Mouse (Mus musculus) midbrain, embryonic 14.5 days (tissue): Measurements from ENCODE around the gene Olfr1373. TPM values are rescaled to one million over a fixed set of nuclear protein-coding genes. Genes with fewer than 3 reads are reported as not detected.
"Not testable (repeated sequence)": the region's sequence is repeated elsewhere in the genome, so short reads cannot be mapped to it uniquely, and the experiment has no call there.

Experiments used
- ATAC-seq: fragments of 200-750 bp; cut with Nextera tagmentation; 2 replicates; pipeline ENCODE4 v1.8.0; 2017; ENCODE audit warnings: moderate number of reproducible peaks, moderate library complexity; ENCODE audit not compliant: low FRiP score, low TSS enrichment
- DNase-seq: peaks from one replicate; pipeline ENCODE4 v3.0.0-alpha.2; 2015
- H3K27ac ChIP-seq: fragments of 300-500 bp; sonication (generic); replicated peaks from 2 replicates; pipeline ENCODE4 v1.5.1; 2014; ENCODE audit warnings: mild to moderate bottlenecking, low read depth, low read length, moderate library complexity
- H3K27me3 ChIP-seq: fragments of 300-500 bp; sonication (generic); 2 replicates; pipeline ENCODE4 v1.6.1; 2014; ENCODE audit warnings: low read length, control low read depth, mixed read lengths; ENCODE audit not compliant: control insufficient read depth, insufficient read depth
- H3K36me3 ChIP-seq: fragments of 300-500 bp; sonication (generic); 2 replicates; pipeline ENCODE4 v1.6.1; 2014; ENCODE audit warnings: low read length, control low read depth; ENCODE audit not compliant: control insufficient read depth, insufficient read depth
- H3K4me1 ChIP-seq: fragments of 300-500 bp; sonication (generic); 2 replicates; pipeline ENCODE4 v1.6.1; 2014; ENCODE audit warnings: mild to moderate bottlenecking, antibody characterized with exemption, low read length, control low read depth; ENCODE audit not compliant: control insufficient read depth, insufficient read depth
- H3K4me2 ChIP-seq: fragments of 300-500 bp; sonication (generic); 2 replicates; pipeline ENCODE4 v1.6.1; 2014; ENCODE audit warnings: mild to moderate bottlenecking, low read length, moderate library complexity
- H3K4me3 ChIP-seq: fragments of 300-500 bp; sonication (generic); replicated peaks from 2 replicates; pipeline ENCODE4 v1.5.1; 2014; ENCODE audit warnings: low read depth, low read length
- H3K9ac ChIP-seq: fragments of 300-500 bp; sonication (generic); replicated peaks from 2 replicates; pipeline ENCODE4 v1.6.1; 2014; ENCODE audit warnings: mild to moderate bottlenecking, low read length, moderate library complexity
- H3K9me3 ChIP-seq: fragments of 300-500 bp; sonication (generic); 2 replicates; pipeline ENCODE4 v1.6.1; 2016; ENCODE audit warnings: low read length, control low read depth, mixed read lengths; ENCODE audit not compliant: control insufficient read depth
- WGBS: fragments of 180-500 bp; shearing (Covaris S2); extraction: QIAGEN DNeasy Blood & Tissue Kit; methylation state at CpG from one replicate; pipeline ENCODE4 v1.1.7; 2014; 5-methylcytosine and 5-hydroxymethylcytosine counted together
- polyA plus RNA-seq: library from polyadenylated mRNA; unstranded; fragments of >200 nt; fragmentation: Nextera tagmentation; extraction: Ambion mirVana; gene quantifications from 2 replicates; pipeline ENCODE4 v1.2.1, GENCODE M21; 2014

The Olfr1373 gene
- polyA plus RNA-seq, 1 experiment from 2014 or later: not detected

- H3K4me1 ChIP-seq, H3K9me3 ChIP-seq, H3K4me2 ChIP-seq, H3K27ac ChIP-seq, H3K4me3 ChIP-seq, DNase-seq, H3K9ac ChIP-seq, H3K27me3 ChIP-seq, ATAC-seq: not testable (repeated sequence)
- WGBS: 93% methylated on average over 6 of the region's 6 CpGs
- H3K36me3 ChIP-seq: peaks cover 74% of the 10 kb centered on the region
Measured at GRCm38 (mm10) chr11:52116117-52116516, 29.2 kb downstream of the Olfr1373 start.

- H3K9me3 ChIP-seq: no peaks in the 10 kb centered on the region
- H3K4me3 ChIP-seq: no peak overlapping the region
- DNase-seq: no peak
- ATAC-seq: no peak
- no peaks in the 10 kb centered on the region for H3K4me1 ChIP-seq
- H3K27ac ChIP-seq: no peak overlapping the region
- H3K4me2 ChIP-seq: no peak overlapping the region
- H3K36me3 ChIP-seq: peaks cover 70% of the 10 kb centered on the region
- WGBS: 99% methylated on average over 3 of the region's 3 CpGs
- no peaks in the 10 kb centered on the region for H3K27me3 ChIP-seq
- no peak overlapping the region for H3K9ac ChIP-seq
Measured at GRCm38 (mm10) chr11:52115479-52115878, 29.8 kb downstream of the Olfr1373 start.

- no peak for ATAC-seq
Measured at GRCm38 (mm10) chr11:52109421-52109820, 35.9 kb downstream of the Olfr1373 start.

GRCm38 (mm10) chr11:52108796-52109195, 36.5 kb downstream of the Olfr1373 start:
- Histone ChIP-seq H3K27ac (no peak overlapping the region), H3K9ac (no peak overlapping the region), H3K36me3 (0 out of 2 replicates have a peak, but pooled peaks cover 7% of the 10 kb centered on the region), H3K27me3 (no peaks in the 10 kb centered on the region), H3K4me1 (no peaks in the 10 kb centered on the region; the same call in 1 of the 2 replicates), H3K9me3 (no peaks in the 10 kb centered on the region), H3K4me2 (no peak overlapping the region), H3K4me3 (no peak overlapping the region)
- 93% methylated on average over 5 of the region's 5 CpGs for WGBS
- no peak for ATAC-seq
- DNase-seq: no peak

More at GRCm38 (mm10) chr11:52109421-52109820, 35.9 kb downstream of the Olfr1373 start:
- DNase-seq: no peak
- H3K27ac ChIP-seq: no peak overlapping the region
- H3K9ac ChIP-seq: no peak overlapping the region
- WGBS: 91% methylated on average over 1 of the region's 1 CpGs
- H3K4me1 ChIP-seq: no peaks in the 10 kb centered on the region; the same call in 1 of the 2 replicates
- H3K4me3 ChIP-seq: no peak overlapping the region
- H3K4me2 ChIP-seq: no peak overlapping the region
- no peaks in the 10 kb centered on the region for H3K9me3 ChIP-seq
- H3K27me3 ChIP-seq: no peaks in the 10 kb centered on the region
- peaks cover 13% of the 10 kb centered on the region for H3K36me3 ChIP-seq

GRCm38 (mm10) chr11:52106438-52106837, 38.9 kb downstream of the Olfr1373 start:
- Histone ChIP-seq H3K27me3 (no peaks in the 10 kb centered on the region), H3K4me3 (no peak overlapping the region), H3K4me2 (no peak overlapping the region), H3K9ac (no peak overlapping the region), H3K4me1 (peaks cover 11% of the 10 kb centered on the region), H3K36me3 (no peaks in the 10 kb centered on the region), H3K27ac (no peak overlapping the region), H3K9me3 (no peaks in the 10 kb centered on the region)
- WGBS: 92% methylated on average over 1 of the region's 1 CpGs
- DNase-seq (no peak), ATAC-seq (no peak)

GRCm38 (mm10) chr11:52106037-52106436, 39.3 kb downstream of the Olfr1373 start:
- Histone ChIP-seq H3K27ac (no peak overlapping the region), H3K9ac (no peak overlapping the region), H3K36me3 (no peaks in the 10 kb centered on the region), H3K27me3 (no peaks in the 10 kb centered on the region), H3K4me2 (no peak overlapping the region), H3K4me1 (peaks cover 15% of the 10 kb centered on the region), H3K9me3 (no peaks in the 10 kb centered on the region), H3K4me3 (no peak overlapping the region)
- WGBS: 93% methylated on average over 2 of the region's 2 CpGs
- ATAC-seq (no peak), DNase-seq (no peak)

- no peak for ATAC-seq
Measured at GRCm38 (mm10) chr11:52105503-52105902, 39.8 kb downstream of the Olfr1373 start.

GRCm38 (mm10) chr11:52102977-52103376, 42.4 kb downstream of the Olfr1373 start:
- H3K27me3 ChIP-seq: no peaks in the 10 kb centered on the region
- no peak overlapping the region for H3K27ac ChIP-seq
- DNase-seq (no peak), ATAC-seq (no peak)
- 88% methylated on average over 4 of the region's 4 CpGs for WGBS
- H3K36me3 ChIP-seq: 0 out of 2 replicates have a peak, but pooled peaks cover 4% of the 10 kb centered on the region
- H3K4me2 ChIP-seq: no peak overlapping the region
- no peak overlapping the region for H3K9ac ChIP-seq
- no peaks in the 10 kb centered on the region for H3K9me3 ChIP-seq
- no peak overlapping the region for H3K4me3 ChIP-seq
- H3K4me1 ChIP-seq: peaks cover 31% of the 10 kb centered on the region

More at GRCm38 (mm10) chr11:52105503-52105902, 39.8 kb downstream of the Olfr1373 start:
- Histone ChIP-seq H3K36me3 (0 out of 2 replicates have a peak, but pooled peaks cover 2% of the 10 kb centered on the region), H3K4me1 (peaks cover 20% of the 10 kb centered on the region), H3K27me3 (no peaks in the 10 kb centered on the region), H3K9me3 (no peaks in the 10 kb centered on the region), H3K4me2 (no peak overlapping the region), H3K27ac (no peak overlapping the region), H3K4me3 (no peak overlapping the region), H3K9ac (no peak overlapping the region)
- no peak for DNase-seq

GRCm38 (mm10) chr11:52099771-52100219, 45.5 kb downstream of the Olfr1373 start:
- H3K27ac ChIP-seq: no peak overlapping the region
- H3K4me2 ChIP-seq: peak overlapping the region; percentile 95
- H3K4me1 ChIP-seq: peaks cover 34% of the 10 kb centered on the region
- no peaks in the 10 kb centered on the region for H3K27me3 ChIP-seq
- H3K36me3 ChIP-seq: 0 out of 2 replicates have a peak, but pooled peaks cover 4% of the 10 kb centered on the region
- WGBS: 6% methylated on average over 7 of the region's 7 CpGs
- H3K4me3 ChIP-seq: peak overlapping the region; percentile 98
- H3K9me3 ChIP-seq: no peaks in the 10 kb centered on the region
- ATAC-seq (no peak), DNase-seq (peak; percentile 8)
- peak overlapping the region; percentile 99 for H3K9ac ChIP-seq
